Mouse (Mus musculus): Measurements from ENCODE around the gene Gm43738.

DNA sequence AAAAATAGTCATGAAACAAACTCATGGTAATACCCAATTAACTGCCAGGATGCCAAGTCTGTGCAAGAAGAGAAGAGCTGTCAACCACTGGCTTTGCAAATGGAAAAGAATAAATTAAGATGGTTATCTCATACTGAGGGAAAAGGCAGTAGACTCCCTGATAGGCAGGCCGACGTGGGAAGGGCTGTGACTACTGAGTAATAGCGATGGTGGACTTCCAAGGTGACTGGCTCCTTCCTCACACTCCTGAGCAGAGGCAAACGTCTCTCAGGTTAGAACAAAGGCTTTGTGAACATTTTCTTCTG is 2.3 kb upstream of the Gm43738 start:
- TF ChIP-seq CTCF (IDR thresholded peaks at IDR 0.05; ENCODE audit: control insufficient read depth, insufficient read depth, insufficient replicate concordance, low read depth, low read length) (no peak), POLR2A (IDR thresholded peaks at IDR 0.05; ENCODE audit: control insufficient read depth, low read depth, low read length) (no peak)
